Mouse (Mus musculus): ENCODE measurements around the gene Lyl1. TPM values are rescaled to one million over a fixed set of nuclear protein-coding genes. Genes with fewer than 3 reads are reported as not detected.

The Lyl1 gene
- polyA plus RNA-seq, 1 experiment from 2014 or later: 4.3 TPM

DNA sequence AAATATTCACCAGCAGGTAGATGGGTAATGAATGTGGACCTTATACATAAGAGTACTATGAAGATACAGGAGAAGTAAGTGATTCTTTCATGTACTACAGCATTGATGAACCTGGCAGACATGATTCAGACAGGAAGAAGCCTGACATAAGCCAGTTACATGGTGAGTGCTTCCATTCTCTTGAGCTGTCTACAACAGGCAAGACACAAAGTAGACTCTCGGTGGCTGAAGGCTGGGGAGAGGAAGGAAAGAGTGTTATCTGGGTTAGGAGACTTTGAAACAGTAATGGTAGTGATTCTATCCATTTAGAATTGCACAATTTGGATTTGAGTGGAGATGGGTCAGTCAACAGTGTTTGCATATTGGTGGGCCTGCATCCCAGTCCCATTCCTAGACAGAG is 42.3 kb upstream of the Lyl1 start:
- no peaks in the 10 kb centered on the region for H3K36me3 ChIP-seq (ENCODE audit: control insufficient read depth, insufficient read depth, low read length)

DNA sequence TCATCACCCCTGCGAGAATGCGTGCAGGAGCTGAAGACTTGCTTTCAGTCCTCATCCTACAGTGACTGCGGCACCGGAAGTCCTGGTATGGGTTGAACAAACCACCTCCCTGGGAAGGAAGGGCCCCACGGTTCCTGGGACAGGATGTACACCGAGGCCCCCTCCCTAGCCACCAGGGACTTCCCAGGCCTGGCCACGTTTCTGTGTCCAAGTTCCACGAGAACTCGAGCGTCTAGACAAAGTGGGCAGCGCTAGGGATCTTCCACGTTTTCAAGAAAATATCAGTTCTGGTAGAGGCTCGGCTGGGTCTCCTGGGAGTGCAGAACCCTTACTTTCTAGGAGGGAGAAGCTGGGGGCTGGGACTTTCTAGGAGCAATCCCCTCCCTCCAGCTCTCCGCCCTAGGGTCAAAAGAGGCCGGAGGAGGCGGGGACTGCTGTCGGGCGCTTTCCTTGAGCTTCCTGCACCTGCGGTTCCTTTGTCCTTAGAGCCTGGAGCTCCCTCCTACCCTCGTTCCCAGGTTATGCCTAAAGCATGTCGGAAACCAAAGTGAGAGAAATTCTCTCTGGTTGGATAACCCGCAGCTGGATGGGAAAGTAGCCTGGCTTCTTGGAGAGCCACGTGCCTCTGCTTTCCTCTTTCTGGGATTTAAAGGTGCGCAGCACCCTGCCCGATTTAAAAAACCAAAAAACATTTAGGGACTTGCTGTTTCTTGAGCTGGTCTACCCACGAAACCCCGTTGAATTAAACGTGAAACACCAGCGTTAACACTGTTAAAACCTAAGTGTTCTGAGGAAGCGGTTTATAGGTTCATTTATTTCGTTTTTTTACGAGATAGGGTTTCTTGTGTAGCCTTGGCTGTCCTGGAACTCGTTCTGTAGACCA is 41.1 kb upstream of the Lyl1 start:
- ATAC-seq (replicated peaks; ENCODE audit: low FRiP score, low TSS enrichment, low read depth): no peak
- H3K27me3 ChIP-seq (replicated peaks; ENCODE audit: control insufficient read depth, insufficient read depth, low read length): no peaks in the 10 kb centered on the region
- peak overlapping the region; percentile 94 for H3K9ac ChIP-seq (ENCODE audit: low read length)
- peak overlapping the region; percentile 99 for H3K27ac ChIP-seq (ENCODE audit: low read depth)
- peak overlapping the region; percentile 96 for H3K4me3 ChIP-seq (ENCODE audit: low read depth, low read length)
- peak; percentile 85 for DNase-seq (ENCODE audit: low spot score)
- H3K9me3 ChIP-seq (ENCODE audit: control insufficient read depth, low read length): no peaks in the 10 kb centered on the region
- H3K36me3 ChIP-seq (ENCODE audit: control insufficient read depth, insufficient read depth, low read length): no peaks in the 10 kb centered on the region
- peaks cover 50% of the 10 kb centered on the region for H3K4me1 ChIP-seq (replicated peaks; ENCODE audit: control insufficient read depth, insufficient read depth, low read length)
- H3K4me2 ChIP-seq (ENCODE audit: low read length): peak overlapping the region; percentile 77
- WGBS: 3% methylated on average over 33 of the region's 33 CpGs

More for the DNA sequence above, 42.3 kb upstream of the Lyl1 start:
- Histone ChIP-seq H3K9ac (ENCODE audit: low read length) (no peak overlapping the region), H3K27me3 (replicated peaks; ENCODE audit: control insufficient read depth, insufficient read depth, low read length) (no peaks in the 10 kb centered on the region), H3K4me3 (ENCODE audit: low read depth, low read length) (no peak overlapping the region), H3K4me1 (replicated peaks; ENCODE audit: control insufficient read depth, insufficient read depth, low read length) (peaks cover 57% of the 10 kb centered on the region), H3K4me2 (ENCODE audit: low read length) (peak overlapping the region; percentile 77; the same call in 1 of the 2 replicates), H3K27ac (ENCODE audit: low read depth) (peak overlapping the region; percentile 99; the same call in 1 of the 2 replicates), H3K9me3 (ENCODE audit: control insufficient read depth, low read length) (no peaks in the 10 kb centered on the region)
- ATAC-seq (replicated peaks; ENCODE audit: low FRiP score, low TSS enrichment, low read depth): no peak
- WGBS: 41% methylated on average over 1 of the region's 1 CpGs
- no peak for DNase-seq (ENCODE audit: low spot score)

DNA sequence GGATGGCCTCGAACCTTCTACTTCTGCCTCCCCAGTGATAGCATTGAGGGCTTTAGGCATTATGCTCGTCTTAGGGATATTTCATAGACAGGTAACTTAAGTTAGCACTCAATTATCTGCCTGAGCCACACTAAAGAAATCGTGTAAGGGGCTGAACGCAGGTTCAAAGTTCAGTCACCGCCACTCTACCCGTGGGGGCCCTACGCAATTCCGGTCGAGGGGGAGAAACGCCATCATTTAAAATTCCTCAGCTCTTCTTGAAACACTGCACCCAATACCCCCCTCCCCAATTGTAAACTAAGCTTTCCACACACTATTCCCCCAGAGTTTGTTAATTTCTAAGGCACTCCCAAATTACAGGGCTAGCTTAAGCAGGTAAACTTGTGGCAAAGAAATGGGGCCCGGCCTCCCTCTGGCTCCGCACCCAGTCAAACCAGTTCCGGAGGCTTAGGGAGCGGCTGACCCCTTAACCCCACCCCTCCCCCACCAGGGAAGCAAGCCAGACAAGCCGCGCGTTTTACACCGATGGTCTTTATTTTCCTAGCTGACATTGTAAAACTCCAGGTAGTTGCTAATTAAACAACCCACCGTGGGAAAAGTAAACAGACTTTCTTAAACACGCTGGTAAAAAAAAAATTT is 40.3 kb upstream of the Lyl1 start:
- peaks cover 50% of the 10 kb centered on the region for H3K4me1 ChIP-seq (replicated peaks; ENCODE audit: control insufficient read depth, insufficient read depth, low read length)
- no peak for ATAC-seq (replicated peaks; ENCODE audit: low FRiP score, low TSS enrichment, low read depth)
- WGBS: 1% methylated on average over 20 of the region's 20 CpGs

DNA sequence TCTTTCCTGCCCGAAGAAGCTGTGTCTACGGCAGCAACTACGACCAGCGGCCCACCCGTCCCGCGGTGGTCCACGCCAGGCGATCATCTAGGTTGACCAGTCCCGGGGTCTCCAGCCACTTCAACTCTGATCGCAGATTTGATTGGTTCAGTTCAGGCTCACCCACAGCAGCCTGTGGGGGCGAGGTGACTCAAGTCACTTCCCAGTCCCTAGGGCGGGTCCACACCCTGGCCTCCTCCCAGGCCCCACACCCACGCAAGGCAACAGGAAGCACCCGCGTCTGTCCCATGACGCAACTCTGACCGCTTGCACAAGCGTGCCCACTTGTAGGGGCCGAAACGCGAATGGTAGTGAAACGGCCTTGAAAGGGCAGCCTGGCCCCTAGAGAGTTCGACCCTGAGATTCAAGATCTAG is 39.8 kb upstream of the Lyl1 start:
- Histone ChIP-seq H3K9me3 (ENCODE audit: control insufficient read depth, low read length) (no peaks in the 10 kb centered on the region), H3K4me3 (ENCODE audit: low read depth, low read length) (peak overlapping the region; percentile 96), H3K9ac (ENCODE audit: low read length) (peak overlapping the region; percentile 94), H3K27me3 (replicated peaks; ENCODE audit: control insufficient read depth, insufficient read depth, low read length) (no peaks in the 10 kb centered on the region), H3K27ac (ENCODE audit: low read depth) (peak overlapping the region; percentile 99), H3K4me2 (ENCODE audit: low read length) (peak overlapping the region; percentile 77), H3K36me3 (ENCODE audit: control insufficient read depth, insufficient read depth, low read length) (no peaks in the 10 kb centered on the region), H3K4me1 (replicated peaks; ENCODE audit: control insufficient read depth, insufficient read depth, low read length) (peaks cover 44% of the 10 kb centered on the region)
- ATAC-seq (replicated peaks; ENCODE audit: low FRiP score, low TSS enrichment, low read depth): peak; percentile 11; the same call in 1 of the 2 replicates
- peak; percentile 87 for DNase-seq (ENCODE audit: low spot score)
- under 1% methylated on average over 24 of the region's 24 CpGs for WGBS

More for the DNA sequence above, 40.3 kb upstream of the Lyl1 start:
- H3K9ac ChIP-seq (ENCODE audit: low read length): peak overlapping the region; percentile 94
- peak overlapping the region; percentile 77 for H3K4me2 ChIP-seq (ENCODE audit: low read length)
- peak overlapping the region; percentile 99 for H3K27ac ChIP-seq (ENCODE audit: low read depth)
- H3K27me3 ChIP-seq (replicated peaks; ENCODE audit: control insufficient read depth, insufficient read depth, low read length): no peaks in the 10 kb centered on the region
- peak; percentile 70 for DNase-seq (ENCODE audit: low spot score)
- no peaks in the 10 kb centered on the region for H3K9me3 ChIP-seq (ENCODE audit: control insufficient read depth, low read length)
- no peaks in the 10 kb centered on the region for H3K36me3 ChIP-seq (ENCODE audit: control insufficient read depth, insufficient read depth, low read length)
- peak overlapping the region; percentile 96 for H3K4me3 ChIP-seq (ENCODE audit: low read depth, low read length)

DNA sequence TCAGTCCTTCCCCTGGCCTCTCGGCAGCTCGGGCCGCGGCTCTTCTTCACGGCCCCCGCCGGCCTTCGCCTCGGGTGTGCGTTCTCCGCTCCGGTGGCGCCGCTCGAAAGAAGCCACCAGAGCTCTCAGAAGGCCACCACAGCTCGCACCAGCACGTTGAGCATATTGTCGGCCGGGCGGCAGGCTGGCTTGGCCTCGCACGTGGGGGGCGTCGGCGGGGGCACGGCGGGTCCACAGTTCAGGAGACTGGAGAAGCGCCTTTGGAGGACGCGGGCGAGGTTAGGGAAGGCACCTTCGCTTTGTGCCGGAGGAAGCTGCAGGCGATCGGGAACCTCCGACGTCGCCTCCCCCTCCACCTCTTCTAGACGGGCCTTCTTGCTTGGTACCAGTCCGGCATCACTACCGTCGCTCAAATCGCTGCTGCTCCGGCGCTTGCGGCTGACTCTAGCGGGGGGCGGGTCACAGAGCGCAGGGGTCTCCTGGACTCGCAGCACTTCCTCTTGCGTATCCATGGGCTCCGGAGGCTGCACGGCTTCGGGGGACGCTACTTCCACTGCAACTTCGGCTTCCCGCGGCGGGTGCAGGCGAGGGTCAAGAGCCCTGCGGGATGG is 39.2 kb upstream of the Lyl1 start:
- Histone ChIP-seq H3K4me3 (ENCODE audit: low read depth, low read length) (peak overlapping the region; percentile 96), H3K4me2 (ENCODE audit: low read length) (peak overlapping the region; percentile 77), H3K36me3 (ENCODE audit: control insufficient read depth, insufficient read depth, low read length) (no peaks in the 10 kb centered on the region), H3K9me3 (ENCODE audit: control insufficient read depth, low read length) (no peaks in the 10 kb centered on the region), H3K4me1 (replicated peaks; ENCODE audit: control insufficient read depth, insufficient read depth, low read length) (peaks cover 38% of the 10 kb centered on the region), H3K9ac (ENCODE audit: low read length) (peak overlapping the region; percentile 94), H3K27me3 (replicated peaks; ENCODE audit: control insufficient read depth, insufficient read depth, low read length) (no peaks in the 10 kb centered on the region), H3K27ac (ENCODE audit: low read depth) (peak overlapping the region; percentile 99)
- DNase-seq (ENCODE audit: low spot score): no peak
- under 1% methylated on average over 61 of the region's 61 CpGs for WGBS
- ATAC-seq (replicated peaks; ENCODE audit: low FRiP score, low TSS enrichment, low read depth): peak; percentile 0; the same call in 1 of the 2 replicates

DNA sequence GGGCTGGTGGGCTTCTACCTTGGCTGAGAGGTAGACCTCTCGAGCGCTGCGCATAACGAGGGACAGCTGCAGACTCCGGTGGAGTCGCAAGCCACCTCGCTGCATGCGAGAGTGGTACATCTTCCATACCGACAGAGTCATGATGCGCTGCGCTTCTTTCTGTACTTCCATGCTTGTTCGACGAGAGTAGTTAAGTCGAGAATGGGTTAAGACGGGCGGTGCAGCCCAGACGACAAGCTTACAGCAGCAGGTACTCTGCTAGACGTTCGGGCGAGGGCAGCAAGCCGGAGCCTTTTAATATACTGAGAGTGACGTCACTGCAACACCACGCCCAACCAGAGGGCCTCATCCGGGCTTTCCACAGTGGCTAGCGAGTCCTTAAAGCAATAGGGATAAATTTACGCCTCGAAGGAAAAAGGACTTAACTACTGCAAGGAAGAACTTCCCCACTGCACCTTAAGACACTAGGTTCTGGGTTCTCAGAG is 38.6 kb upstream of the Lyl1 start, which contains the start of gene Ier2:
Gene Ier2, minus strand, starts transcription at position 272 of the 485 bp plus-strand sequence.
- peak; percentile 96 for DNase-seq (ENCODE audit: low spot score)
- Histone ChIP-seq H3K9me3 (ENCODE audit: control insufficient read depth, low read length) (no peaks in the 10 kb centered on the region), H3K27me3 (replicated peaks; ENCODE audit: control insufficient read depth, insufficient read depth, low read length) (no peaks in the 10 kb centered on the region), H3K4me1 (replicated peaks; ENCODE audit: control insufficient read depth, insufficient read depth, low read length) (peaks cover 33% of the 10 kb centered on the region), H3K27ac (ENCODE audit: low read depth) (peak within 1 kb of the TSS; percentile 99), H3K9ac (ENCODE audit: low read length) (peak within 1 kb of the TSS; percentile 94), H3K4me2 (ENCODE audit: low read length) (peak within 1 kb of the TSS; percentile 77), H3K36me3 (ENCODE audit: control insufficient read depth, insufficient read depth, low read length) (no peaks in the 10 kb centered on the region), H3K4me3 (ENCODE audit: low read depth, low read length) (peak within 1 kb of the TSS; percentile 96)
- peak; percentile 70 for ATAC-seq (replicated peaks; ENCODE audit: low FRiP score, low TSS enrichment, low read depth)
- WGBS: 0% methylated on average over 27 of the region's 27 CpGs

DNA sequence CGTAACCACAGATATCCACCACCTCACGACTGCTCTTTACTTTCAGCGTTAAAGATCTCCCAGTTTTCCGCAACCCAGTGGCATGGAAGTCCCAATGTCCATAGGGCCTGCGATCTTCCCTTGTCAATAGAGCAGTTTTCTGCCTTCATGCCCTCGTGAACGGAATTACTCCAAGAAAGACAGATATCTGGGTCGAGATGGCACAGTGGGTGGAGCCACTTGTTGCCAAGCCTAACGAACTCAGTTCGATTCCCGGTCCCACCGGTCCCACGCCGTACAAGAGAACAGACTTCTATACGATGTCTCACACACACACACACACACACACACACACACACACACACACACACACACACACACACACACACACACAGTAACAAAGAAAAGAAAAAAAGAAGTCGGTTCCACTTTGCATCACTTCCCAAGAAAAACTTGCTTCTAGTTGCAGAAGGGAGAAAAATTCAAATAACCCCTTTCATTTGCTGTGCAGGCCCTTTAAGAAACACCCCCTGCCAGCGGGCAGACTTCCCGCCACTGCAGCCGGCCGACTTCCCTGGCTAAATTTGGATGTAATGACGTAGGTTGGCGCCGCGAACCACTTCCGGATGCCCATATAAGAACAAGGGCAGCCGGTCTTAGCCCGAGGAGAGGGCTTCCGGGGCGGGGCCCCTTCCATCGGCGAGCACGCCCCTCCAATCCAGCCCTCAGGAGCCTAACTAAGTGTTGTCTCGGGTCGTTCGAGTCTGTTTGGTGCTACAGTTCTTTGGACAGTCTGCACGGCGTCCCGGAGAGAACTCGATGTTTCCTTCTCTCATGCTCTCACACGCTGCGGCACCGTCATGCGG is 37.6 kb upstream of the Lyl1 start:
- H3K27ac ChIP-seq (ENCODE audit: low read depth): peak overlapping the region; percentile 99
- DNase-seq (ENCODE audit: low spot score) (peak; percentile 94), ATAC-seq (replicated peaks; ENCODE audit: low FRiP score, low TSS enrichment, low read depth) (peak; percentile 77)
- H3K9ac ChIP-seq (ENCODE audit: low read length): peak overlapping the region; percentile 94
- H3K27me3 ChIP-seq (replicated peaks; ENCODE audit: control insufficient read depth, insufficient read depth, low read length): no peaks in the 10 kb centered on the region
- WGBS: 3% methylated on average over 43 of the region's 43 CpGs
- H3K4me2 ChIP-seq (ENCODE audit: low read length): peak overlapping the region; percentile 77
- H3K4me3 ChIP-seq (ENCODE audit: low read depth, low read length): peak overlapping the region; percentile 96
- 0 out of 2 replicates have a peak, but pooled peaks cover 6% of the 10 kb centered on the region for H3K36me3 ChIP-seq (ENCODE audit: control insufficient read depth, insufficient read depth, low read length)
- no peaks in the 10 kb centered on the region for H3K9me3 ChIP-seq (ENCODE audit: control insufficient read depth, low read length)
- H3K4me1 ChIP-seq (replicated peaks; ENCODE audit: control insufficient read depth, insufficient read depth, low read length): peaks cover 28% of the 10 kb centered on the region
